Mouse (Mus musculus): ENCODE data around the gene Iqschfp. TPM values are rescaled to one million over a fixed set of nuclear protein-coding genes. Genes with fewer than 3 reads are reported as not detected.

The Iqschfp gene
- polyA plus RNA-seq, 1 experiment from 2014 or later, result not detected

GRCm38 (mm10) chr3:67961934-67962639 is 70.1 kb downstream of the Iqschfp start:
- Histone ChIP-seq H3K36me3 (no peaks in the 10 kb centered on the region), H3K27me3 (ENCODE audit: insufficient read depth, poor library complexity, severe bottlenecking) (no peaks in the 10 kb centered on the region), H3K4me1 (no peaks in the 10 kb centered on the region), H3K9me3 (no peaks in the 10 kb centered on the region), H3K4me3 (no peak overlapping the region), H3K27ac (no peak overlapping the region)
- WGBS, result 85% methylated on average over 6 of the region's 6 CpGs
- no peak for DNase-seq (ENCODE audit: low spot score)

- Histone ChIP-seq H3K4me1 (no peaks in the 10 kb centered on the region), H3K36me3 (no peaks in the 10 kb centered on the region), H3K9me3 (peaks cover 4% of the 10 kb centered on the region; the same call in 1 of the 2 replicates), H3K4me3 (no peak overlapping the region), H3K27ac (no peak overlapping the region), H3K27me3 (ENCODE audit: insufficient read depth, poor library complexity, severe bottlenecking) (no peaks in the 10 kb centered on the region)
- 78% methylated on average over 2 of the region's 2 CpGs for WGBS
- no peak for DNase-seq (ENCODE audit: low spot score)
These were observed 82.4 kb downstream of the Iqschfp start for GRCm38 (mm10) chr3:67974340-67974998.

GRCm38 (mm10) chr3:67980006-67980405 is 88.0 kb downstream of the Iqschfp start:
- H3K27ac ChIP-seq, result no peak overlapping the region
- H3K27me3 ChIP-seq (ENCODE audit: insufficient read depth, poor library complexity, severe bottlenecking), result no peaks in the 10 kb centered on the region
- no peaks in the 10 kb centered on the region for H3K9me3 ChIP-seq
- 70% methylated on average over 1 of the region's 1 CpGs for WGBS
- no peak for DNase-seq (ENCODE audit: low spot score)
- peaks cover 7% of the 10 kb centered on the region; the same call in 1 of the 2 replicates for H3K4me1 ChIP-seq
- no peaks in the 10 kb centered on the region for H3K36me3 ChIP-seq
- no peak overlapping the region for H3K4me3 ChIP-seq

GRCm38 (mm10) chr3:67983329-67983728 is 91.3 kb downstream of the Iqschfp start:
- no peak overlapping the region for H3K4me3 ChIP-seq
- 29% methylated on average over 12 of the region's 12 CpGs for WGBS
- no peaks in the 10 kb centered on the region for H3K36me3 ChIP-seq
- no peaks in the 10 kb centered on the region for H3K9me3 ChIP-seq
- no peak for DNase-seq (ENCODE audit: low spot score)
- no peak overlapping the region for H3K27ac ChIP-seq
- no peaks in the 10 kb centered on the region for H3K27me3 ChIP-seq (ENCODE audit: insufficient read depth, poor library complexity, severe bottlenecking)
- H3K4me1 ChIP-seq, result peaks cover 7% of the 10 kb centered on the region; the same call in 1 of the 2 replicates

GRCm38 (mm10) chr3:68002415-68002814 is 110.4 kb downstream of the Iqschfp start:
- no peaks in the 10 kb centered on the region for H3K9me3 ChIP-seq
- no peak overlapping the region for H3K27ac ChIP-seq
- DNase-seq (ENCODE audit: low spot score), result no peak
- 79% methylated on average over 4 of the region's 4 CpGs for WGBS
- H3K4me3 ChIP-seq, result no peak overlapping the region
- no peaks in the 10 kb centered on the region for H3K27me3 ChIP-seq (ENCODE audit: insufficient read depth, poor library complexity, severe bottlenecking)
- H3K4me1 ChIP-seq, result no peaks in the 10 kb centered on the region
- H3K36me3 ChIP-seq, result no peaks in the 10 kb centered on the region

- no peaks in the 10 kb centered on the region for H3K36me3 ChIP-seq
- no peaks in the 10 kb centered on the region for H3K9me3 ChIP-seq
- H3K27ac ChIP-seq, result no peak overlapping the region
- no peaks in the 10 kb centered on the region for H3K27me3 ChIP-seq (ENCODE audit: insufficient read depth, poor library complexity, severe bottlenecking)
- no peak overlapping the region for H3K4me3 ChIP-seq
- H3K4me1 ChIP-seq, result no peaks in the 10 kb centered on the region
- DNase-seq (ENCODE audit: low spot score), result no peak
These were observed 120.3 kb downstream of the Iqschfp start for GRCm38 (mm10) chr3:68012342-68012741.

GRCm38 (mm10) chr3:68015786-68016185 is 123.8 kb downstream of the Iqschfp start:
- H3K27ac ChIP-seq, result no peak overlapping the region
- H3K4me1 ChIP-seq, result no peaks in the 10 kb centered on the region
- H3K4me3 ChIP-seq, result no peak overlapping the region
- no peak for DNase-seq (ENCODE audit: low spot score)
- no peaks in the 10 kb centered on the region for H3K36me3 ChIP-seq
- no peaks in the 10 kb centered on the region for H3K27me3 ChIP-seq (ENCODE audit: insufficient read depth, poor library complexity, severe bottlenecking)
- H3K9me3 ChIP-seq, result no peaks in the 10 kb centered on the region
- 54% methylated on average over 1 of the region's 1 CpGs for WGBS

GRCm38 (mm10) chr3:68019401-68019800 is 127.4 kb downstream of the Iqschfp start:
- no peak overlapping the region for H3K4me3 ChIP-seq
- no peaks in the 10 kb centered on the region for H3K27me3 ChIP-seq (ENCODE audit: insufficient read depth, poor library complexity, severe bottlenecking)
- H3K36me3 ChIP-seq, result no peaks in the 10 kb centered on the region
- H3K9me3 ChIP-seq, result no peaks in the 10 kb centered on the region
- 66% methylated on average over 4 of the region's 4 CpGs for WGBS
- H3K27ac ChIP-seq, result no peak overlapping the region
- H3K4me1 ChIP-seq, result no peaks in the 10 kb centered on the region
- no peak for DNase-seq (ENCODE audit: low spot score)

- no peaks in the 10 kb centered on the region for H3K27me3 ChIP-seq (ENCODE audit: insufficient read depth, poor library complexity, severe bottlenecking)
- H3K36me3 ChIP-seq, result no peaks in the 10 kb centered on the region
- no peak overlapping the region for H3K4me3 ChIP-seq
- no peak for DNase-seq (ENCODE audit: low spot score)
- H3K27ac ChIP-seq, result no peak overlapping the region
- no peaks in the 10 kb centered on the region for H3K9me3 ChIP-seq
- 78% methylated on average over 3 of the region's 3 CpGs for WGBS
- no peaks in the 10 kb centered on the region for H3K4me1 ChIP-seq
These were observed 144.1 kb downstream of the Iqschfp start for GRCm38 (mm10) chr3:68036097-68036496.

- peaks cover 6% of the 10 kb centered on the region for H3K27me3 ChIP-seq (ENCODE audit: insufficient read depth, poor library complexity, severe bottlenecking)
- H3K36me3 ChIP-seq, result no peaks in the 10 kb centered on the region
- H3K27ac ChIP-seq, result no peak overlapping the region
- no peak for DNase-seq (ENCODE audit: low spot score)
- no peak overlapping the region for H3K4me3 ChIP-seq
- WGBS, result 86% methylated on average over 2 of the region's 2 CpGs
- H3K9me3 ChIP-seq, result no peaks in the 10 kb centered on the region
- no peaks in the 10 kb centered on the region for H3K4me1 ChIP-seq
These were observed 150.9 kb downstream of the Iqschfp start for GRCm38 (mm10) chr3:68042951-68043350.

- H3K36me3 ChIP-seq, result no peaks in the 10 kb centered on the region
- no peaks in the 10 kb centered on the region for H3K4me1 ChIP-seq
- H3K27me3 ChIP-seq (ENCODE audit: insufficient read depth, poor library complexity, severe bottlenecking), result peaks cover 6% of the 10 kb centered on the region
- H3K27ac ChIP-seq, result no peak overlapping the region
- H3K9me3 ChIP-seq, result no peaks in the 10 kb centered on the region
- WGBS, result 50% methylated on average over 9 of the region's 9 CpGs
- no peak overlapping the region for H3K4me3 ChIP-seq
- DNase-seq (ENCODE audit: low spot score), result no peak
These were observed 153.7 kb downstream of the Iqschfp start for GRCm38 (mm10) chr3:68045475-68046416.

GRCm38 (mm10) chr3:68053538-68053937 is 161.5 kb downstream of the Iqschfp start:
- Histone ChIP-seq H3K27ac (no peak overlapping the region), H3K36me3 (no peaks in the 10 kb centered on the region), H3K27me3 (ENCODE audit: insufficient read depth, poor library complexity, severe bottlenecking) (no peaks in the 10 kb centered on the region), H3K9me3 (no peaks in the 10 kb centered on the region), H3K4me3 (no peak overlapping the region), H3K4me1 (peaks cover 6% of the 10 kb centered on the region; the same call in 1 of the 2 replicates)
- no peak for DNase-seq (ENCODE audit: low spot score)
- WGBS, result 46% methylated on average over 2 of the region's 2 CpGs

GRCm38 (mm10) chr3:68055071-68055470 is 163.0 kb downstream of the Iqschfp start:
- H3K9me3 ChIP-seq, result no peaks in the 10 kb centered on the region
- no peak overlapping the region for H3K27ac ChIP-seq
- peak overlapping the region; percentile 45 for H3K4me3 ChIP-seq
- peaks cover 6% of the 10 kb centered on the region; the same call in 1 of the 2 replicates for H3K4me1 ChIP-seq
- no peaks in the 10 kb centered on the region for H3K36me3 ChIP-seq
- H3K27me3 ChIP-seq (ENCODE audit: insufficient read depth, poor library complexity, severe bottlenecking), result no peaks in the 10 kb centered on the region
- DNase-seq (ENCODE audit: low spot score), result no peak
- 31% methylated on average over 13 of the region's 13 CpGs for WGBS

All from heart, embryonic 10.5 days (tissue).